Mouse (Mus musculus) kidney, adult 9 months (tissue): ENCODE results near the gene Ppm1h.

ENCODE experiments used
- DNase-seq: peaks from one replicate; pipeline ENCODE4 v3.0.0; 2022

The Ppm1h gene

GRCm38 (mm10) chr10:122705457-122705856 is 26.9 kb downstream of the Ppm1h start:
- no peak for DNase-seq

- DNase-seq, result no peak
Observed at GRCm38 (mm10) chr10:122711381-122711811, 32.8 kb downstream of the Ppm1h start.

- no peak for DNase-seq
Observed at GRCm38 (mm10) chr10:122712307-122712706, 33.7 kb downstream of the Ppm1h start.

- DNase-seq, result no peak
Observed at GRCm38 (mm10) chr10:122715856-122716255, 37.3 kb downstream of the Ppm1h start.

- no peak for DNase-seq
Observed at GRCm38 (mm10) chr10:122716286-122716685, 37.7 kb downstream of the Ppm1h start.

GRCm38 (mm10) chr10:122716739-122717474 is 38.3 kb downstream of the Ppm1h start:
- no peak for DNase-seq

- no peak for DNase-seq
Observed at GRCm38 (mm10) chr10:122717754-122718415, 39.3 kb downstream of the Ppm1h start.

GRCm38 (mm10) chr10:122718951-122719350 is 40.4 kb downstream of the Ppm1h start:
- no peak for DNase-seq

- DNase-seq, result no peak
Observed at GRCm38 (mm10) chr10:122722111-122722510, 43.5 kb downstream of the Ppm1h start.

- DNase-seq, result no peak
Observed at GRCm38 (mm10) chr10:122724692-122725091, 46.1 kb downstream of the Ppm1h start.

- peak; percentile 18 for DNase-seq
Observed at GRCm38 (mm10) chr10:122727228-122727627, 48.7 kb downstream of the Ppm1h start.

- DNase-seq, result no peak
Observed at GRCm38 (mm10) chr10:122728172-122728571, 49.6 kb downstream of the Ppm1h start.

GRCm38 (mm10) chr10:122732146-122732545 is 53.6 kb downstream of the Ppm1h start:
- DNase-seq, result no peak

- no peak for DNase-seq
Observed at GRCm38 (mm10) chr10:122734521-122734920, 56.0 kb downstream of the Ppm1h start.

GRCm38 (mm10) chr10:122735284-122735784 is 56.8 kb downstream of the Ppm1h start:
- no peak for DNase-seq

- no peak for DNase-seq
Observed at GRCm38 (mm10) chr10:122736835-122737234, 58.3 kb downstream of the Ppm1h start.

- no peak for DNase-seq
Observed at GRCm38 (mm10) chr10:122738526-122738925, 60.0 kb downstream of the Ppm1h start.

GRCm38 (mm10) chr10:122739037-122739436 is 60.5 kb downstream of the Ppm1h start:
- no peak for DNase-seq

GRCm38 (mm10) chr10:122740117-122740516 is 61.6 kb downstream of the Ppm1h start:
- DNase-seq, result no peak

GRCm38 (mm10) chr10:122741191-122741590 is 62.6 kb downstream of the Ppm1h start:
- no peak for DNase-seq

- DNase-seq, result no peak
Observed at GRCm38 (mm10) chr10:122742136-122742535, 63.6 kb downstream of the Ppm1h start.

- DNase-seq, result no peak
Observed at GRCm38 (mm10) chr10:122743361-122743760, 64.8 kb downstream of the Ppm1h start.

GRCm38 (mm10) chr10:122744970-122745369 is 66.4 kb downstream of the Ppm1h start:
- DNase-seq, result no peak

- DNase-seq, result no peak
Observed at GRCm38 (mm10) chr10:122746211-122746610, 67.6 kb downstream of the Ppm1h start.
